Mouse (Mus musculus): ENCODE results near the gene Dpyd.
A peak's percentile ranks its signal among the peaks of the same experiment; 100 is the strongest.

The Dpyd gene

GRCm38 (mm10) chr3:118561554-118562310 lies at the start of gene Dpyd:
Gene Dpyd, plus strand, starts transcription at chr3:118562129.
- DNase-seq: peak; percentile 84

DNA sequence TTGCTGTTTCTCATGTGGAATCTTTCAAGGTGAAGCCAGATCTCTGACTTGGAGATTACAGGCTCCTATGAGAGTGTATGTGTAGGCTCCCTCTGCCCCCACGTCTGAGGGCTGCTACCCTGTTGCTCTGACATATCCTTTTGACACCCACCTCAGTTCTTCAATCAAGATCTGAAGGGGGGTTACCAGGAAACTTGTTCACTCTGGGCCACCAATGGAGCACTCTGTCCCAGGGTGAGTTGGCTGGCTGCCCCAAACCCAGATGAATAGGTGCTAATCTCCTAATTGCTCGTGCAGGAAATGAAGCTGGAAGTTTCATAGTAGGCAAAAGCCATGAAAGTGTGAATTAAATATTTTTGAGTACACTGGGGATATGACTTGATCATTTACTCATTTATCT lies 24.3 kb upstream of the Dpyd start:
- DNase-seq: no peak

- no peak for DNase-seq
Measured at GRCm38 (mm10) chr3:118541766-118542165, 20.2 kb upstream of the Dpyd start.

GRCm38 (mm10) chr3:118547551-118548210 lies 14.2 kb upstream of the Dpyd start:
- peak; percentile 12 for DNase-seq

GRCm38 (mm10) chr3:118557605-118558004 lies 4.3 kb upstream of the Dpyd start:
- DNase-seq: peak; percentile 27

- DNase-seq: no peak
Measured at GRCm38 (mm10) chr3:118559936-118560335, 2.0 kb upstream of the Dpyd start.

- no peak for DNase-seq
Measured at GRCm38 (mm10) chr3:118562311-118562671, 362 bp downstream of the Dpyd start.

DNA sequence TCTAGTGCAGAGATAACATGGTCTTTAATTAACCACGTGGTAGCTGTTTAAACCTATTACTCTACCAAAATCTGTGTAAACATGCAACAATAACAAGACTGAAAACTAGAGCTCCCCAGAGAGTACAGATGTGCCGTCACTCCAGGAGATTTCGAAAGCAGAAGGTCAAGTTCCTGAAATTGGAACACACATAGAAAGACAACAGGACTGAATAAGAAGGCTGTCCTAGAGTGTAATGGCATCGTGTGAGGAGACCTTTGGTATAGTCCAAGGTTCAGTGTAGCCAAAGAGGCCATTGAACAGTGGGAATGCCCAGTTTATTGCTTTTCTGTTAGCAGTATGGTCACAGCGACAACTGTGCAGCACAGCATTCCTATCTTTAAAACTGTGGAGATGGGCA lies 4.8 kb downstream of the Dpyd start:
- DNase-seq: no peak

DNA sequence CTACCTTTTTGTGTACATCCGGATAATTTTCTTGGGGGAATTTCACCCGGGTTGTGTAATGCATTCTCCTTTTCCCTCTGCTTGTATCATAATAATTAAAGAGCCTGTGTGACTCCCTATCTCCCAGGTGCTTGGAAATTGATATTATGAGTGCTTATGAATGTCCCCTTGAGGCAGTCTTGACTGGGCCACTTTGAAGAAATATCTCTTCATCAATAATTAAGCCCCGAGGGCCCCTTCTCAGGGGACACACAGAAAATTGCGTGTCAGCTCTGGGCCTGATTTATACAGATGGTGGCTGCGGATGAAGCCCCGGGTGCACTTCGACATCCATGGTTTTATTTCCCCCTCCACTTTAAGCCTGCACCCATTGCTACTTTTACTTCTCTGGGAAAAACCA lies 8.3 kb downstream of the Dpyd start:
- no peak for DNase-seq

DNA sequence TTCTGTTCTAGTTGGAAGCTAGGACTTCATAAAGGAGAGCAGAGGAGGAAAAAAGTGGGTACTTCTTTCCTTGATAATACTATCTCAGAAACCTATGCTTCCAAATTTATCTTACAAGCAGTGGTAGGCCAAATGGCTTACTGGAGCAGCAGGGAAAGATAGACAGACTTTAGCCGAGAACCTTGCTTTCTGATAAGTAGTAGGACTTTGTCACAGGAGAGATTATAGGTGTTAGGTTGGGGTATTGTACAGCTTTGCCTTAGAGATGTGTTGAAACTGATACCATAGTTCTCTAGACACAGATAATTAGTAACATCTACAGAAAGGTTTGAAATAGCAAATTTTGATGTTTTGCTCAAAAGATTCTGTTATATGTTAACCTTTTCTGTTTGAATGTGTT lies 28.6 kb downstream of the Dpyd start:
- no peak for DNase-seq

- no peak for DNase-seq
Measured at GRCm38 (mm10) chr3:118594864-118595263, 32.9 kb downstream of the Dpyd start.

DNA sequence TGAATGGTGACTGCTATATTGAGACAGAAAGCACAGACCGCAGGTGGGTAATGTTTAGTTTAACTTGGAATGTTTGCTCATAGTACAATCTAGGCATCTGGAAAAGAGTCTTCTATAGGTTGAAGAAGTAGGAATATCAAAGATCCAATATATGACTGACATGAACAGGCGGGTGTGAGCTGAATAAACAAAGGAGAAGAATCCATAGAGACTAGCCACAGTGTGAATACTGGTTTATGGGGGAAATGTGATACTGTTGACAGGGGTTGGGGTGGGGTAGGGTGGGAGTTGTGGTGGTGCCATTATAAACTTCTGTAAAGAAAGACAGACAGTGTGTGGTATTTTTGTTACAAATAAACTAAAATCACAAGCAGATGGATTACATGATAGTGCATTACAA lies 33.8 kb downstream of the Dpyd start:
- no peak for DNase-seq

DNA sequence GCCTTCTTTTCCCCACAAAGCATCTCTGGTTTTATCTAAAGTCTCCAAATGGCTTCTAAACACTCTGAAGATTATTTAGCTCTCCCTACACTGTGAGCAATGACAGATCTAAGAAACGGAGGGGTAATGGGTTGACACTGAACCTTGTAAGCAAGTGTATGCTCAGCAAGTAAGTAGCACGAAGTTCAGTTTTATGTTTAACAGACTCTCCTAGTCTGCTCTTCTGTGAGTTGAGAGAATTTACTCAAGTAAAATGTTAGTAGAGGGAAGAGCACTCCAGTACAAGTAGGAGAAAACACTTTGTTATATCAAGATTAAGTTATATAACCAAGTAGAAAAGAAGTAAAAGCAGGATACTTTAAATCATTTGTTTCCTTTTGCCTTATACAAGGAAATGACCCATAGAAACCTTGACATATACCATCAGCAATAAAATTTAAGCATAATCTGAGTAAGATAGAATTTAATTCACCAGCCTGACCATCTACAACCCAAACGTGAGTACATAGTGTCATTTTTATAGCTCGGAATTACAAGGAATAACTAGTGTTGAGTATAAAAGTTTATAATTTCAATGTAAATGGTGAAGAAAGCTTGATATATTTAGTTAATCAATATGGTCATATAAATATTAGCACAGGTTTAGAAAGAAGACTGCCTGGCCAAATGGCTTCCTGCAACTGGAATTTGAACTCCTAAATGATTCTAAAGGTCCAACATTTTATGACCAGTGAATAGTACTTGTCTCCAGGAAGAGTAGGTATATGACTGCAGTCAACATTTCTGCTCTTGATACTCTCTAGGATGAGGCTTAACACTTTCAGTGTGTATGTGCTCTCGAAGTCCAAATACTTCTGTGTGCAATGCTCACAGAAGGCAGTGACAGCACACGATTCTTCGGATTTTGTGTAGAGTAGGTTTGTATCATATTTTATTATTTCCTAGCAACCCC lies 40.0 kb downstream of the Dpyd start:
- no peak for DNase-seq

DNA sequence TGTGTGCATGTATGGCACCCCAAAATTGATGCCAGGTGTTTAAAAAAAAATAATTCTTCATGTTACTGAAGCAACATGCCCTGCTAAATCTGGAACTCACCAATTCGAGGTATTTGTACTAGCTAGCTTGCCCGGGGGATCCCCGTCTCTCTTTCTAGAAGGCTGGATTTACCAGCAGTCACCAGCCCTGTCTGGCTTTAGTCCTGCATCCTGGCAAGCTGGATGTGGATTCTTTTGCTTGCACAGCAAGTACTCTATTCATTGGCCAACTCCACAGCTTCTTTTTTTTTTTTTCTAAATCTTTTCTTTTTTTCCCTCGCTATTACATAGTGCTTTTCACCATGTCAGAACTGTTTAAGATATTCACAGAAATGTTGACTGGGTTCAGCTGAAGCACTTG lies 46.8 kb downstream of the Dpyd start:
- no peak for DNase-seq

DNA sequence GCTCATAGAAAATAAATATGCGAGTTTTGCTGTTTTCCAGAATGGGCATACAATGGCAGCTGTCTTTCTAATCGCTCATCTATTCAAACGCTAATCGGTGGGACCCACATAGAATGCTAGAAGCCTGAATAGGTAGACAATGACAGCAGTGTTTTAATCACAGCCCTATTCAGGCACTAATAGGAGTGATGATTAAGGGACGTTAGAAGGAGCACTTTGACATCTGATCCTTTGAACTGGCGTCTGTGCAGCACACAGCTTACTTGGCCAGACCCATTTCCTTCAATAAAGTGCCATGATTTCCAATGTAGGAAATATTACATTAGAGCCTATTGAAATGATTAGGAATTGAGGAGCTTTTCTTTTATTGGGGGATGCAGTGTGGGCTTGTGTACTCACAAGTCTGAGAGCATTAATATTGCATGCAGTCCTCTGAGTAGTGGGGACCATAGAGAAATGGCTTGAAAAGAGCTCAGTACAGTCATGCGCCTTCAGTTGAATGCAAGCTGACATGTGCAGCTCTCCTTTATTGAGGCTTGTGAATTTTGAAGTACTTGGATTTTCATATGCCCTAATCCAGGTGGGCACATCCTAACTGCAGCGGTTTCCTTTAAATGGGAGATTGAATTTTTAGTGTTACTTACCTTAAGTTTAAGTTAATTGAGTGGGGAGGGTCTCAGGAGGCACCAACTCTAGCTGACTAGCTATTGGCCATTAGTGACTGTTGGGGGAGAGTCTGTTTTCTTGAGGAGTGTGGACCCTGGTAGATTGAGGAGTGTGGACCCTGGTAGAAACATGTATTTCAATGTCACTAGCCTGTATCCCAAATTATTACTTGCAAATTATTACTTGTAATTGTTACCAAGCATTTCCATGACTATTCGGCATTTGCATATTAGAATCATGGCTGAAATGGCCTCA lies 64.8 kb downstream of the Dpyd start:
- no peak for DNase-seq

- DNase-seq: no peak
Measured at GRCm38 (mm10) chr3:118629737-118630136, 67.8 kb downstream of the Dpyd start.

GRCm38 (mm10) chr3:118646024-118646570 lies 84.2 kb downstream of the Dpyd start:
- DNase-seq: no peak

DNA sequence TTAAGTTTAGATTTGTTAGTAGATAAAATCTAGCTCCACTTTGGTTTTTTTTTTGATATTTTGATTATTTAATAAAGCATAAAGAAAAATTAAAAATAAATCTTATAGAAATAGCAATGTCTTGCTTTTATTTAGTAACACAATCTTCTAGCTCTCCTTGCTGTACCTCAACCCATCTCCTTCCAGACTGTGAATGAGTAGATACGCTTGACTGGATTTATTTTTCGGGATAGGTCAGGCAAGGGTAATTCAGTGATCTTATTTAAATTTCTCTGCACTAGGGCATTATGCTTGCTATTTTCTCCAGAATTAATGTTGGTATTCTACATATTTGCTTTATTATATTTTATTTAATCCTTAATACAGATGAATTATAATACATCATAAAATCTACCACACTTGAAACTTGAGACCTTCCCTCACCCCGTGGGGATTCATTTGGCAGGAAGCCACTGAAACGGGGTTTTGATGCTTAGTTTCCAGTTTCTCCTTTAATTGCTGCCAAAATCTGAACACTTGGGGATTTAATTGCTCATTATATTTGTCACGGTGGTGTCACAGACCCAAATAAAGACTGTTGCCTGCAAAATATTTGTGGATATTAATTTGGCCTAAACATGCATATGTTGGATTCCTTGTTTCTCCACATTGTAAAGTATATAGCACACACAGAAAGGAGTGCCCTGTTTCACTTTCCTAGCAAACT lies 102.2 kb downstream of the Dpyd start:
- DNase-seq: no peak

GRCm38 (mm10) chr3:118674121-118674745 lies 112.3 kb downstream of the Dpyd start:
- no peak for DNase-seq

DNA sequence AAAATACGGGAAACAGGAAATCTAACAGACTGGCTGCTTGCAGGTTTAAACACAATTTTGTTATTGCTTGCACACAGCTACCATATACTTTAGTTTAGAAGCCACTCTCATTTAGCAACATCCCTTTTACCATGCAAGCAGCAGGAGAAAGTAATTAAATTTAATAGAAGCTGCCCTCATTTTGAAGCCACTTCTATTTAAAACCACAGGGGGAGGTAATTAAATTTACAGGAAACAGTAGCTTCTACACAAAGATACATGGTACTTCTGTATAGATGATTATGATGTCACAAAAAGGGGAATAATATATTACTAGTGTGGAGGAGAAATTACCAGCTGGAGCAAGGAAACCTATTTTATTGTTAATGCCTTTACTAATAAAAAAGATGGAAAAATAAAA lies 113.5 kb downstream of the Dpyd start:
- DNase-seq: no peak
